Comparison of ENCODE assay signal across 15 mouse cellular contexts in genomic region chr2:70806020-70806419, GRCm38 (mm10).
"Had no signal": no experiment of that assay in that cellular context is flagged by ENCODE, and none has a peak within 500 bp of the region (broad histone marks: within the 10 kb centered on the region; RNA-seq: fewer than 3 reads in every experiment).

No protein-coding gene starts in this region.

- H3K4me3 ChIP-seq: liver, embryonic 15.5 days; lung, embryonic 15.5 days; megakaryocyte, embryonic 14.5 days; midbrain, embryonic 12.5 days; midbrain, embryonic 15.5 days; neural tube, embryonic 12.5 days had no signal

- H3K36me3 ChIP-seq: lung, embryonic 15.5 days; midbrain, embryonic 15.5 days; neural tube, embryonic 12.5 days had no signal

- H3K27me3 ChIP-seq: liver, embryonic 15.5 days; lung, embryonic 15.5 days; megakaryocyte, embryonic 14.5 days; midbrain, embryonic 12.5 days; midbrain, embryonic 15.5 days; neural tube, embryonic 12.5 days had no signal

- H3K4me1 ChIP-seq: midbrain, embryonic 15.5 days; neural tube, embryonic 12.5 days had no signal

- H3K9me3 ChIP-seq: liver, embryonic 15.5 days; lung, embryonic 15.5 days; midbrain, embryonic 15.5 days; neural tube, embryonic 12.5 days had no signal

- H3K27ac ChIP-seq: liver, embryonic 15.5 days; lung, embryonic 15.5 days; macrophage; midbrain, embryonic 12.5 days; midbrain, embryonic 15.5 days; neural tube, embryonic 12.5 days had no signal

- DNase-seq: liver, postnatal 0 days; lung, adult 2 months; lung, postnatal 14 days; lung, postnatal 36 days; right cerebral cortex, postnatal 14 days; thymus, adult 18-20 months; thymus, postnatal 14 days; thymus, postnatal 4 days had no signal

- H3K9ac ChIP-seq: liver, embryonic 15.5 days; liver, postnatal 0 days; lung, embryonic 15.5 days; midbrain, embryonic 12.5 days; midbrain, embryonic 15.5 days; neural tube, embryonic 12.5 days had no signal
